Mouse (Mus musculus) embryo, embryonic 11 days (tissue): Measurements from ENCODE around the gene Tns1.

Experiments used
- DNase-seq: peaks from one replicate; pipeline ENCODE4 v3.0.0-alpha.2; 2015

The Tns1 gene

DNA sequence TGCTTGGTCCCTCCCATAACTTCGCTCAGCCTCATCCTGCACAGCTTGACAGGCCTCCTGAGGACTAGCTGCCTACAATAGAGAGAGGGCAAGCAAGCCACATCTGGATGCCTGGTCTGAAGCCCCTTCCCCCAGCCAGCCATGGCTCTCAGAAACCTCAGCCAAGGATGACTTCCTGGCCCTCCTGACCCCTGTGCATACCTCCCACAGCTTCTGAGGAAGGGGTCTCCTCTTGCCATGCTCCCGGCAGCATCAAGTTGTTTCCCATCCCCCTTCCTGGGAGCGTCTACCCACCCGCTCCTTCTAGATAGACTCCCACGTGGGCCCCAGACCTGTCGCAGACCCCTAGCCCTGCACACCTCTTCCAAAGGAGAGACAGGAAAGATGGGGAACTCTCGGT lies 33.9 kb downstream of the Tns1 start:
- peak; percentile 47 for DNase-seq

DNA sequence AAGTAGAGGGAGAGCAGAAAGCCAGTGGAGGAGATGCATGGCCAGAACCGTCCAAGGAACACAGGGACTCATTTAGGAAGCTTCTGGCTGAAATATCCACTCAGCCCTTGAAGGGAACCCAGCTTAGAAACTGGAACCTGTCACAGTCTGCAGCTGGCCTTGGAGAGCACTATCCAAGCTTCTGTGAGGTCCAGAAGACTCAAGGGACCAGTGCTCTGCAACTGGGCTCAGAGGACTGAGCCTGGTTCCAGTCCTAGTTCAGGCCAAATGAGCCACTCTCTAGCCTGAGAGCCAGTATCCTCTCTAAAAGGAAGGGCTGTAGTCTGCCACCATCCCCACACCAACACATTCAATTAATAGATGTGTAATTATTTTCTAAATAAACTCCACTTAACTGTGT lies 35.7 kb downstream of the Tns1 start:
- no peak for DNase-seq

DNA sequence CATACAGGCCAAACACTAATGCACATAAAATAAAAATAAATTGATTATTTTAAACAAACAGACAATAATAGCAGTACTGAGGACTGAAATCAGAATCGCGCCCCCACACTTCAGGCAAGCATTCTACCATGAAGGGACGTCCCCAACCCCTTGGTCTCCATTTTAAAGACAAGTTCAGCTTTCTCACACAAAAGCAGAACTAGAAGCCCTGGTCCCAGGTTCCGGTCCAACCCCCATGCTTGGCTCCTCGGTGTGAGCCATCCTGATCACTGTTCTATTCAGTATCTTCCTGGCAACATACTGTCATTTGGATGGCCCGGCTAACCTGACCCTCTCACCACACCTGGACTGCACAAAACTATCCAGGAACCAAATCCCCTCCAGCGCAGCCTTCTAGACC lies 38.7 kb downstream of the Tns1 start:
- DNase-seq, result no peak

DNA sequence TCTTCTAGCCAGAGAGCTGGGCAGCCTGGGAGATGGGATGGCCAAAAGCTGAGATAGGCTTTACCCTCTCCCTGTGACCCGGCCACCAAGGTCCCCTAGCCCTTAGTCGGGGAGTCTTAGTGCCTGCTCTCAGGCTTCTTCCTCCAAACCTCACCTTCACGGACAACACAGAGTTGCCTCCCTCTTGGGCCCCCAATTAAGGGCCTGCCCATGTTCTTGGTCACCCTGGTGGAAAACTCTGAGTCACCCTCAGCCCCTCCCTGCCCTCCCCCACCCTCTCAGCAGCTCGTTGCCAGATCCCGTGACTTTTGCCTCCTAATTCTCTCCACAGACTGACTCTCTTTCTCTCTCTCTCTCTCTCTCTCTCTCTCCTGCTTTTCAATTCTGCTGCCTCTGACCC lies 39.5 kb downstream of the Tns1 start:
- no peak for DNase-seq

DNA sequence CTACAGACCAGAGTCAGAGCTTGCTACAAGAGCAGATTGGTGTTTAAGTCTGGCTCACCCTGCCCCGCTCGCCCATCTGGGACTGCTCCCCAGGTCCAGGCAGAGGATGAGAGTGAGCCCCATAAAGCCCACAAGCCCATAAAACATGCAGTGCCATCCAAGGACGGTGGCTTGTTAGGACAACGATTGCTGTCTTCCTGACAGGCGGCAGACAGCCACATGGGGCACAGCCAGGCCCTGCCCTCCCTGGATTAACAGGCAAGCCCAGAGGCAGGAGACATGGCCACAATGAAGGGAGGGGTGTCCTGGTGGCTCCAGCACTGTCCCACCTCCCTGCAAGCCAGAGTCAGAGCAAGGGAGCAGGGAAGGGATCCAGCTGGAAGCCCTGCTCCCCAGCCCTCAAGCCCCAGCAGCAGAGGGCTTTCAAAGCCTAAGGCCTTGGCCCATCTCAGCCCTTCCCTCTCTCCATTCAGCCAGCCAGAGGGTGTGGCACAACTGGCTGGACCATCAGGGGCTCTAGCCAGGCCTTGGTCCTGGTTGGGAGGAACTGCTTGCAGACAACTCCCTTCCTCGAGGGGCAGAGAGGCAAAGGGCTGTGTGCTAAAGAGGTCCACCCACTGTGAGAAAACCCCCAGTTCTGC lies 40.1 kb downstream of the Tns1 start:
- DNase-seq, result no peak

DNA sequence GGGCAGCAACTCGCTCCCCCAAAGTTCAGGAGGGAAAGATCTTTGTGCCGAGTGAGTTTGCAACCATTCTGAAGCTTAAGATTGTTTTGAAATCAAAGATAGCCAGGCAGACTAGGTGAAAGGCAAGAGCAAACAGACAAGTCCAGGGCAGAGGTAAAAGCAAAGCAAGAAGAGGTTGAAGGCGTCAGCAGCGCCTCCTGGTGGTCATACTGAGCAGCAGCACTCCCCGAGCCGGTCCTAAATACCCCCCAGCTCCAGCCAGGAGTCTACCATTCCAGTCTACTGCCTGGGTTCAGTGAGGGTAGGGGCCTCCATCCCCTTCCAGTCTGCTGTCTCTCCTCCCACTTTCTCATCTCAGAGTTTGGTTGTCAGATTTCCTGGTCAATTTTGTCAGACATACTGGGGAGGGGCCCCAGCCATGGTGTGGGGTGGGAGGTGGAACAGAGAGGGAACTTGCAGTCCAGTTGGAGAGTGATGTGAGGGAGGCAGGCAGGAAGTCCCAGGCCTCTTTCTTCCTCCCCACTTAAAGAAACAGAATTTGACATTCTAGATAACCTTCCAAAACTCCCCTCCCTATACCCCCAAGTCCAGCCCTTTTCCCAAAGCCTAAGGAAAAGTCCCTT lies 41.3 kb downstream of the Tns1 start:
- peak; percentile 75 for DNase-seq

DNA sequence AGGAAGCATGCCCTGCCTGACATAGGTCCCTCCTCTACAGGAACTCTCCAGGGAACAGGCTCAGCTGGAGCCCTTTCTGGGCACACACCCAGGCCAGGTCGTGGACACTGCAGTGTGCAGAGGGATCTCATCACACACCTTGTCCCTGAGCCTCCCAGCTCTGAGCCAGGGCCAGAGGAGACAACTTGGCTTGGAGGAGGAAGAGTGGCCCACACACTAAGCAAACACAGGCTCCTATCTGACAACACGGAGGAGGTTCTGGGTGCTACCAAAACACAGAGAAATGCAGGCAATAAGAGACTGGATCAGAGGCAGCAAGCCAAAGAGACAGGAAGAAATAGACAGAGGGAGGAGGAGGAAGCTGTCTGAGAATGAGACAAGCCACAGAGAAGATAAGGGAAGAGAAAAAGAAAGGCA lies 42.7 kb downstream of the Tns1 start:
- DNase-seq, result no peak

DNA sequence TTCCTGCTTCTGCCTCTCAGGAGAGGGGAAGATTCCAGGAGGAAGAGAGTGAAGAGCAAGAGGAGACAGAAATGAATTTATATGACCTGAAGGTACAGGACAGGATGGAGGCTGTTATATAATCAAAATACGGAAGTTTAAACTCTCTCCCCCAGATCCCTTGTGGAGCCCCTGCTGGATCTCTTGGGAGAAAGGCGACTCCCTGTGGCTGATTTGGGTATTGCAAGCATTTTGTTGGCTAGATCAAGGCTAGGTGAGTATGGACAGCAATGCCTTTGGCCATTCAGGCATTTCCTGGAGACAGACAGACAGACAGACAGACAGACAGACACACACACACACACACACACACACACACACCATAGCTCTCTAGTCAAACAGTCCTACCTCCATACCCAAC lies 46.9 kb downstream of the Tns1 start:
- peak; percentile 79 for DNase-seq

DNA sequence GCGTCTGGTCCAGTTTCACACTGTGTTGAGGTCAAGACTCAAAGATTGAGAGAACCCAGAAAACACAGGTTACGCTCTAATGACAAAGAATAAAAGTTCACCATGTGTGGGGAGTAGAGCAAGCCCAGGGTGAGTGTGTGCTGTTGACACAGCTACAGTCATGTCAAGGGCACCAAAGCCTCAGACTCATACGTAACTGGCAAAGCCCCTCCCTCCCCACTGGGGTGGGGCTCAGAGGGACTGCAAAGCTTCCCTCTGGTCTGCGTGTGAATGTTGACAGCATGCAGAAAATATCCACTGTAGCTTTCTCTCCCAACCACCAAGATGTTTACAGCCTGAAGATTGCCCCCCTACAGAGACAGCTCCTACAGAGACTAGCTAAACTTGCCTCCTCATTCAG lies 48.0 kb downstream of the Tns1 start:
- no peak for DNase-seq

DNA sequence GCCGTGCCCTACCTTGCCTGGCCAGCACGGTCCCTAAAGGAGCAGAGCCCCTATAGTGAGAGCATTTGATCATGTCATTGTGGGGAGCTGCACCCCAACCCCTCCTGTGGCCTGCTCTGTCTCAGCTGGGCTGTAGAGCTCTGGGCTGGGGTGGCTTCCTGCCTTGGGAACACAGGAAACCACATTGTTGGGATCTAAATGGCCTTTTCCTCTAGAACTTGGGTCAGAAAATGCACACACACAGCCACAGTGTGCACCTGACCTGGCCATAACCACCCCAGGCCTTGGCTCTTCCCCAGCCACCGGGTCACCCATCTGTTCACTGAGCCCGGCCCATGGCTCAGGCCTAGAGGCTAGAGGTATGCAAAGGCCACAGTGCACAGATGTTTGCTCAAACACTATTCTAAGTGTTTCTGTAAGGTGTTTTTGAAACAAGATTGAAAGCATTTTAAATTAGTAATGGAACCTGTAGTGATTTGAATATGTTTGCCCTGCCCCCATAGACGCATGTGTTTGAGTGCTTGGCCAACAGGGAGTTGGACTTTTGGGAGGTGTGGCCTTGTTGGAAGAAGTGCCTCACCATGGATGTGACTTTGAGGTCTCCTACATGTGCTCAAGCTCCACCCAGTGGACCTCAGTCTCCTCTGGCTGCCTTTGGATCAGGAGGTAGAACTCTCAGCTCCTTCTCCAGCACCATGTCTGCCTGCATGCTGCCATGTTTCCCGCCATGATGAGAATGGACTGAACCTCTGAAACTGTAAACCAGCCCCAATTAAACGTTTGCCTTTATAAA lies 49.4 kb downstream of the Tns1 start:
- no peak for DNase-seq

DNA sequence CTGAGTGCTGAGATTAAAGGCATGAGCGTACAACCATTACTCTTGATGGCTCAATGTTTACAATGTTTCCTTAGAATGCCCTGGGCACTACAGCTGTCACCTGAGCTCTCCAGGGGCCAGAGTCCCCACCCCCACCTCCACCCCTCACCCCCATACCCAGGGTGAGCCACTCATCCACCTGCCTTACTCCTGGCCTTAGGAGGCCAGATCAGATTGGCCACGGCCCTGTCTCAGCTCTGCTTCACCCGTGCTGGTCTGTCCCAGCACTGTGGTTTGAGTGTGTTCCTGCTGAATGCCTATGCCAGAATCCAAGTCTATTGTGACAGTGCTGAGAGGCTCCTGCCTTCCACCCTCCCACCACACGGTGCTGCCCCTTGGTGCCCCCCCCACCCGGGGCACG lies 50.5 kb downstream of the Tns1 start:
- no peak for DNase-seq

DNA sequence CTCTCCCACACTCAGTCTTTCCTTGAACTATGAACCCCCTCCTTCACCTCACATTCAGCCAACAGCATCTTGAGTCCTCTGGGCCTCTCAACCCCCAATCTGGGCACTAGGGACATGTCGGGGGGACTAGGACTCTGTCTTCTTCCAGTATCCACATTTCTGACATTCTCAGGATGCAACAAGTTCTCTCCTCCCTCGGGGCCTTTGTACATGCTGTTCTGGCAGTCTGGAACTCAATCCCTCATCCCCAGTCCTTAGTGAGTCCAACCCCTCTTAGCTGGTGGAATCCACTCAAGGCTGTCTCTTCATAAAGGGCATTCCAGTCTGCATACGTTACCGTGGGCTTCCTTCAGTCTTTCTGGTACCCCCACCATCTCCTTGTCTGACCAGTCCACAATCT lies 53.5 kb downstream of the Tns1 start:
- DNase-seq, result no peak

DNA sequence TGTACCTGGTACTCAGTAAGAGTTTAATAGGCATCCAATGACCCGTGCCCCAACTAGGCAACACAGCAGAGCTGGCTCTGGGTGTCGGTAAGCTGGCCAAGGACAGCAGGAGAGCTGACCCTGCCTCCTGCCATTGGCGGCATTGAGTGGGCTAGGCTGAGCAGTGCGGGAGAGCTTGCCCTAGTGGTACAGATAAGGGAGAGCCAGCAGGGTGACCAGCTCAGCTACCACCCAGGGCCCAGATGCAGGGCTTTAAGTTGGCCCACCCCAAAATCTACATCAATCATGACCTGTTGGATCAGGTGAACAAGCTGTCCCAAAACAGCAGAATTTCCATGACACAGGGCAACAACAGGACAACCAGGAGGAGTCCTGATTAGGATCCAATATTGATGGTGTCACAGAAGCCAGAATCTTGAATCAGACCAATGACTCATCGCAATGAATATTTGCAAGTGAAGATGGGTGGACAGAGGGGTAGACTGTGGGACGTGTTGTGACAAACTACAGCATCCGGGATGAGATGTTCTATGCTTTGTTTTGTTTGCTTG lies 54.2 kb downstream of the Tns1 start:
- DNase-seq, result no peak

DNA sequence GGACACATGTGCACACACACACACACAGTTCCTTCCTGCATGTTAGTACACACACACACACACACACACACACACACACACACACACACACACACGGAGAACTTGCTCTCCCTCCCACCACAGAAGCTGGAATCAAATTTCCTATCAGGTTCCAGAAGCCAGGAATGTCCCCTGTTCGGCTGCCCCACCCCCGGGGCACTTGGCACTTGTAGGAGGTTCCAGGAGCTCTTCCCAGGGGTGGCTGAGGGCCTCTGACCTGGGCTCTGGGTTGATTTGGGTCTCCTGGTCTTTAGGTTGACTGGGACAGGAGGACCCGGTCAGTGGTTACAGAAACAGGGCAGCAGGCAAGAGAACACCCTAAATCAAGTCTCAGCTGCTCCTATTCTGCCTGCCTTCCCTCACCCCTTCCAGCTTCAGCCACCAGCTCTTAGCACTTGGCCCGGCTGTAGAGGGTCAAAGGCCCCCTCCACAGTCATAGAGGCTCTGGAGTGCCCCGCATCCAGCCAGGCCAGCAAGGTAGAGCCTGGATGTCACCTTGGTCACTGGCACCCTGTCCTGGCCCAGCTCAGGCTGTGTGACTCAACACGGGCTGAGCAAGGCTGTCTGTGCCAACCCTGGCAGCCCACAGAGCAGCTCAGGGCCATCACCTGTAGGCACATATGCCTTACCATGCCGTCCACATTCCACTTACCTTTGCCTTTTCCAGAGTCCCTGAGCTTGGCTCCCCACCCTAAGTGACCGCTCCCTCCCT lies 55.0 kb downstream of the Tns1 start:
- peak; percentile 64 for DNase-seq

DNA sequence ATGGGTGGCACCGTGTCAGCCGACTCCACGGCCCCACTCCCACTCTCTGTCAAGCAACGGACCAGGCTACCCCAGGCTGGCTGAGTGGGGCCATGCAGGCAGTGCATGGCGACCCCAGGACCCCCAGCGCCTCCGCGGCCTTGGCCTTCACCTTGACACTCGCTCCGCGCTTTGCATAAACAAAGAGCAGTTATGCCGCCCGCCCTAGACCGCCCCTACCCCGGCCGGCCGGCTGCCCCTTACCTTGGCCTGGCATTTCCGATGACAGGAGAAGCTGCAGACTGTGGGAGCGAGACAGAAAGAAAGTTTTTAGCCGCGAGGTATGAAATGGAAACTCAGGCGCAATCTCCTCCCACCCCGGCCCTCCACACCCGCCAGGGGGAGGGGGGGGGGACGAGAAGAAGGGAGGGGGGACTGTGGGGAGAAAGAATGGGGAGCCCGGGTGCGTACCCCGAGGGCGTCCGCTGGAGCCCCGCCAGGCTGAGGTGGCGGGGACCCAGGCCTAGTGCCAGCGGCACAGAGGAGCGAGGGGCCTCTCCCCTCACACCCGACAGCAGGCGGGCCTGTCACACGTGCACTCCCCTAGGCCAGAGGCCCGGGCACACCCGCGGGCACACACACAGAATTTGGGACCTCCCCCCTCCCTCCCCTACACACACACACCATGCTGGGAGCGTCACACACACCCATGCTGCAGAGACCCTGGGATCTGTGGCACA lies 55.7 kb downstream of the Tns1 start:
- peak; percentile 56 for DNase-seq

DNA sequence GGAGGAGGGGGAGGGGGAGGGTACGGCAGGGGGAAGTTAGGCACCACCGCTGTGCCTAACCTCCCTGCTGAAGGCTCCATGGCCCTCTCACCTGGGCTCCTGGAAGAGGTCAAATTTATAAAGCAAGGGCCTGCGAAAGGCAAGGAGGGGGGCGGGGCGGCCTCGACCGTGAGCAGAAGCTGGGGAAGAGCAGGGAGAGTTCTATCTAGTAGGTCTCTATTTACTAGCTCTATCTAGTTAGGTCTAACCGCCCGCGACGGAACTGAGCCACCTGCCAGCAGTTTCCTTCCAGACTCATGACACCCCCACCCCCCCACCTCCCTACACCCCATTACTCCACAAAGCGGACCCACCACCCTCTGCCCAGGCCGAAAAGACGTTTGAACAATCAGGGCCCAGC lies 56.4 kb downstream of the Tns1 start:
- DNase-seq, result no peak

DNA sequence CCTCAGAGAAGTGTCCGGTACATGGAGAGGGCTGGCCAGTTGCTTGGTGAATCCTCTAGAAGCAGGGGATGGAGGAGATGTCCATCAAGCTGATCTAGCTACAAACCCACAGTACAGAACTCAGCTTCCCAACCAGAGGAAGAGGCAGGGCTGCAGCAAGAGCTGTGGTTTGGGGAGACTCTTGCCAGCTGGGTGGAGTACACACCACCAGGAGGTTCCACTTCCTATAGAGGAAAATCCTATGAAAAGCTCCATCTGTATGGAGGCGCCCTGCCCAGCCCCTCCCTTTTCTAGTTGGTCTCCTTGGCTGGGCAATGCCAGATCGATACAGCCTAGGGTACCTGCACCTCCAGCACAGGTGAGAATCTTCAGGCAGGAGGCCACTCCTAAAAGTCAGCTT lies 57.7 kb downstream of the Tns1 start:
- DNase-seq, result no peak

DNA sequence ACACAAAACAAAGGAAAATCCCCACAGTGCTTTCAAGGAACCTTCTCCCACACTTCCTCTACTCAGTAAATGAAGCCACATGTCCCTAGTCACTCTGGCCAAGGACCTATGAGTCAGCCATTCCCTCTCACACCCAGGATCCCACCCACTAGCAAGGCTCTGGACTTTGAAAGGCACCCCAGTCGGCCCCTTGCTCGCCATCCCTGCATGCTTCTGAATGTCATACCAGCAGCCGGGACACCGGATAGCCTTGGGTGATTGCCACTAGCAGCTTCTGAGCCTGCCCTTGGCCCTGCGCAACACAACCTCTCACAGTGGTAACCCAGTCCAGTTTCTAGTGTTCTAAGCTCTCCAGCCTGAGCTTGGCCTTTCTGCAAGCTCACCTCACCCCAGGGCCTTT lies 58.2 kb downstream of the Tns1 start:
- no peak for DNase-seq

DNA sequence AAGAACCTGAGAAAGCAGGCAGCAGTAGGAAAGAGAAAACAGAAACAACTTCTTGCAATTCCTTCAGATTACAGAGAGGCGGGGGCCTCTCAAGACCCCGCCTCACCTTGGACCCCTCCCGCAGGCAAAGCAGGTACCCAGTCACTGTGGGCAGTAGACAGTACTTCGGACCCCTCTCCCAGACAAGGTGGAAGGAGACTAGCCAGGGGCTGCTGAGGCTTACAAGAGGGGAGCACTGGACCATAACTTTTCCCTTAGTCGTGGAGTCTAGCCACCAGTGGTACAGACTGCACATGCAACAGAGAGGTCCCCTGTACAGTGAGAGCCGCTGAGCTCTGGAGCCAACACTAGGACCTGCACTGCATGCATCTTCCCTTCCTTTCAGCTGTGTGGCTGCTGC lies 64.2 kb downstream of the Tns1 start:
- no peak for DNase-seq

DNA sequence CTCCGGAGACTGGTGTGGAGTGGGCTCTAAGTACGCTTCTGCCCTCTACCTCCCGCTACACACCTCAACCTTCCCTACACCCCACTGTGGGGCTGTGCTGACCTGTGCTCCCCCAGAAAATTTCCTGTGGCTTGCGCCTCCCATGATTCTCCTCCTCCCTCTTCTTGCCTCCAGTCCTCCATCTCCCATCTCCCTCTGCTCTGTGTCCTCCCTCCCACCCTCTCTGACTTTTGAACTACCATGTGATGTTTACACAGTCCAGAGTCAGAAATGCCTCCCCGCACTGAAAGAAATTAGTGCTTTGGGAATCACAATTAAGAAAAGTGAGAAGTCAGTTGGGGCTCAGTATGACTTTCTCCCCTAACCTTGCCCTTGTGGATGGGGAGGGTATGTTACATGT lies 64.7 kb downstream of the Tns1 start:
- DNase-seq, result no peak

DNA sequence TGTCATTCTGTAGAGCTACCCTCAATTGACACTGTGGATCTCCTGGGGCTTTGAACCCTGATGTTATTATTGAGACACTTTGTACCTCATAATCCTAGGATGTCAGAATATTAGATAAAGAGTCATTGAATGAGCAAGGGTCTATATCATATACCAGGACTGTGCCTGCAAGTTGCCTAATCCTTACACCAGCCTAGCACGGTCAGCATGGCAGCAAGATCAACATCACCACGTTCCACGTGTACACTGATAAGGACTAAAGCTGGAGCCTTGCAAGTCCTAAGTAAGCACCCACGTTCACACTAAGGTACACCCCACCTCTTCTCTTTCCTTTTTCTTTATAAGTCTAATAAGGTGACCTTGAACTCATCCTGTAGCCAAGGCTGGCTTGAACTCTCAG lies 65.5 kb downstream of the Tns1 start:
- no peak for DNase-seq

DNA sequence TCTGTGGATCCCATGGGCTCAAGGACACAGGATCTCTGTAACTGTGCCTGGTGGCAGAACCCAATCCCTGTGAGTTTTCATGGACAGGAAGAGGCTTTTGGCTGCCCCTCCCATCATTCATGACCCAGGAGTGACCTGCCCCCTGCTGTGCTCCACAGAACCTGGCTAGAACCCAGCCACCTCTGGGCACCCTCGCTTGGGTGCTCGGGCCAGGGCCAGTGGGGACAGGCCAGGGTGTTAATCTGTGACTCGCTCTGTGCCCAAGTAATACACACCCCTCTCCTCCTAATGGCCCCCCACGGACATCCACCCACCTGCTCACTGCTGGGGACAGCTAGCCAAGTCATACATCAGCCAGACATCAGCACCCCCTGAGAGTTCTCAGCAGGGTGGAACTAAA lies 65.9 kb downstream of the Tns1 start:
- DNase-seq, result no peak

DNA sequence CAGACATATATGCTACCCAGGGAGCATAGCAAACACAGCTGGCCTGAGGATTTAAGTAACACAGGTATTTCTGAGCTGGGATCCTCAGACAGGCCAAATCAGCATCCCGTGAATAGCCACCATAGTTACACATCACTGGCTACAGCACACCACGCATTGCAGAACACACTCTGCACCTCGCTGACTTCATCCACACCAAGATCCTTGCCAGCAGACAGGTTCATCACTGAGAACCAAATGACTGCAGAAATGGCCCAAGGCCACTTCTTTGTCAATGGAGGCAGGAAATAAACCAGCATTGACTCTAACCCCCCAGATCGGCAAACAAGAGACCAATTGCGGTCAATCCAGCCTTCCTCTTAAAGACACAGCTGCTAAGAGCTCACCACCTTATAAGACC lies 66.7 kb downstream of the Tns1 start:
- no peak for DNase-seq
